Mouse (Mus musculus) CH12.LX (cell line): Measurements from ENCODE around the gene Mpp2. TPM values are rescaled to one million over a fixed set of nuclear protein-coding genes. Genes with fewer than 3 reads are reported as not detected.

Experiments used
- DNase-seq: peaks from one replicate; pipeline ENCODE4 v3.0.0-alpha.2; 2013; ENCODE audit errors: extremely low read depth
- H3K27ac ChIP-seq: 2 replicates; pipeline ENCODE4 v1.5.1; 2012; ENCODE audit warnings: low read depth, mild to moderate bottlenecking, control low read depth, moderate library complexity; ENCODE audit not compliant: insufficient read depth
- H3K27me3 ChIP-seq: replicated peaks from 2 replicates; pipeline ENCODE3; 2012; ENCODE audit warnings: inconsistent platforms
- H3K36me3 ChIP-seq, 2 experiments: replicated peaks in 1 of 2; 2 replicates each; pipeline versions ENCODE3 to v1.6.1; 2012; ENCODE audit warnings: inconsistent platforms in 1 of 2, low read length in 1 of 2, mild to moderate bottlenecking in 1 of 2, mixed read lengths in 1 of 2, moderate library complexity in 1 of 2; ENCODE audit not compliant: control insufficient read depth in 1 of 2, insufficient read depth in 1 of 2
- H3K4me1 ChIP-seq, 2 experiments: 2 replicates each; pipeline ENCODE4 v1.6.1; 2012; ENCODE audit warnings: inconsistent platforms in 1 of 2, moderate library complexity in 1 of 2; ENCODE audit not compliant: insufficient read depth in 2 of 2, control insufficient read depth in 1 of 2
- H3K4me2 ChIP-seq: 2 replicates; pipeline ENCODE4 v1.6.1; 2012; ENCODE audit warnings: low read depth, mild to moderate bottlenecking, control low read depth; ENCODE audit not compliant: poor library complexity, insufficient read depth, severe bottlenecking
- H3K4me3 ChIP-seq, 3 experiments: fragments of 150-350 bp in 1 of 3; sonication (generic) in 1 of 3; replicated peaks in 1 of 3; 2 replicates each; pipeline versions ENCODE3 to v1.5.1; 2011 to 2012; ENCODE audit warnings: low read depth in 2 of 3, low read length in 2 of 3, mild to moderate bottlenecking in 2 of 3, moderate library complexity in 2 of 3, control low read depth in 1 of 3, improper control_type of control experiment in 1 of 3, inconsistent platforms in 1 of 3, mixed read lengths in 1 of 3; ENCODE audit not compliant: poor library complexity in 1 of 3
- H3K79me2 ChIP-seq: replicated peaks from 2 replicates; pipeline ENCODE4 v1.6.1; 2012; ENCODE audit warnings: mild to moderate bottlenecking, moderate library complexity; ENCODE audit not compliant: control insufficient read depth, poor library complexity, insufficient read depth, severe bottlenecking; ENCODE audit errors: extremely low read depth
- H3K9ac ChIP-seq: 2 replicates; pipeline ENCODE4 v1.6.1; 2012; ENCODE audit warnings: low read depth, mild to moderate bottlenecking, control low read depth, moderate library complexity; ENCODE audit not compliant: insufficient read depth
- H3K9me3 ChIP-seq: replicated peaks from 2 replicates; pipeline ENCODE3; 2012; ENCODE audit warnings: low read length, inconsistent platforms, mixed read lengths
- BHLHE40 ChIP-seq: IDR thresholded peaks from 2 replicates; pipeline ENCODE4 v1.6.1; 2011; ENCODE audit warnings: mild to moderate bottlenecking, low read depth, low read length, improper control_type of control experiment
- CHD1 ChIP-seq: IDR thresholded peaks from 2 replicates; pipeline ENCODE4 v1.6.1; 2012; ENCODE audit warnings: low read depth, low read length, improper control_type of control experiment, inconsistent platforms
- CHD2 ChIP-seq: IDR thresholded peaks from 2 replicates; pipeline ENCODE4 v1.6.1; 2011; ENCODE audit warnings: low read length, improper control_type of control experiment
- JUN ChIP-seq: IDR thresholded peaks from 2 replicates; pipeline ENCODE4 v1.6.1; 2011; ENCODE audit warnings: low read depth, mild to moderate bottlenecking, low read length, improper control_type of control experiment, moderate library complexity; ENCODE audit not compliant: insufficient read depth
- JUND ChIP-seq: conservative IDR thresholded peaks from 2 replicates; pipeline ENCODE4 v1.6.1; 2011; ENCODE audit warnings: low read depth, low read length, improper control_type of control experiment
- MAFK ChIP-seq: IDR thresholded peaks from 2 replicates; pipeline ENCODE4 v1.6.1; 2011; ENCODE audit warnings: low read length, improper control_type of control experiment; ENCODE audit not compliant: insufficient replicate concordance
- MAX ChIP-seq: IDR thresholded peaks from 2 replicates; pipeline ENCODE4 v1.6.1; 2011; ENCODE audit warnings: low read length, improper control_type of control experiment
- MAZ ChIP-seq: IDR thresholded peaks from 2 replicates; pipeline ENCODE4 v1.6.1; 2012; ENCODE audit warnings: low read depth, mild to moderate bottlenecking, inconsistent platforms, low read length, improper control_type of control experiment, moderate library complexity
- MEF2A ChIP-seq: IDR thresholded peaks from 2 replicates; pipeline ENCODE4 v1.6.1; 2014; ENCODE audit warnings: low read depth, mild to moderate bottlenecking, inconsistent platforms, low read length, improper control_type of control experiment, borderline replicate concordance
- NRF1 ChIP-seq: IDR thresholded peaks from 2 replicates; pipeline ENCODE4 v1.6.1; 2014; ENCODE audit warnings: low read depth, mild to moderate bottlenecking, inconsistent platforms, low read length, improper control_type of control experiment, moderate library complexity
- POLR2AphosphoS2 ChIP-seq: IDR thresholded peaks from 2 replicates; pipeline ENCODE4 v1.6.1; 2011; ENCODE audit warnings: low read depth, low read length, improper control_type of control experiment
- RAD21 ChIP-seq: IDR thresholded peaks from 2 replicates; pipeline ENCODE4 v1.6.1; 2011; ENCODE audit warnings: low read depth, mild to moderate bottlenecking, low read length, improper control_type of control experiment, moderate library complexity
- RCOR1 ChIP-seq: conservative IDR thresholded peaks from 2 replicates; pipeline ENCODE4 v1.6.1; 2012; ENCODE audit warnings: low read depth, mild to moderate bottlenecking, inconsistent platforms, low read length, improper control_type of control experiment
- SMC3 ChIP-seq: IDR thresholded peaks from 2 replicates; pipeline ENCODE4 v1.6.1; 2011; ENCODE audit warnings: low read depth, low read length, improper control_type of control experiment
- TCF12 ChIP-seq: IDR thresholded peaks from 2 replicates; pipeline ENCODE4 v1.6.1; 2014; ENCODE audit warnings: low read depth, mild to moderate bottlenecking, inconsistent platforms, low read length, improper control_type of control experiment
- USF1 ChIP-seq: IDR thresholded peaks from 2 replicates; pipeline ENCODE4 v1.6.1; 2014; ENCODE audit warnings: low read depth, mild to moderate bottlenecking, inconsistent platforms, low read length, improper control_type of control experiment
- USF2 ChIP-seq: conservative IDR thresholded peaks from 2 replicates; pipeline ENCODE4 v1.6.1; 2011; ENCODE audit warnings: low read depth, low read length, improper control_type of control experiment
- ZKSCAN1 ChIP-seq: IDR thresholded peaks from 2 replicates; pipeline ENCODE4 v1.6.1; 2012; ENCODE audit warnings: low read depth, inconsistent platforms, low read length, improper control_type of control experiment, borderline replicate concordance
- ZMIZ1 ChIP-seq: IDR thresholded peaks from 2 replicates; pipeline ENCODE4 v1.6.1; 2012; ENCODE audit warnings: low read depth, mild to moderate bottlenecking, inconsistent platforms, low read length, improper control_type of control experiment
- dilution Hi-C: fragments of 300-500 bp; cut with MboI; formaldehyde crosslinking; loops from 2 replicates; pipeline ENCODE4 v1.14.3; 2020; ENCODE audit warnings: low sequenced_read_pairs; ENCODE audit not compliant: extremely low pct_unique_long_range_greater_than_20kb, extremely low pct_ligation_motif_present
- in situ Hi-C: fragments of 300-500 bp; cut with MboI; formaldehyde crosslinking; loops from 3 replicates; pipeline ENCODE4 v1.14.3; 2019; ENCODE audit warnings: low sequenced_read_pairs, low pct_ligation_motif_present, low pct_unique_long_range_greater_than_20kb, mixed read lengths
- polyA plus RNA-seq: library from polyadenylated mRNA; unstranded; fragments of >175 nt; gene quantifications from 2 replicates; pipeline ENCODE4 v1.2.1, GENCODE M21; 2012; ENCODE audit warnings: low read depth; ENCODE audit not compliant: insufficient read length
- total RNA-seq, 2 experiments: library from RNA; depleted of rRNA; stranded (reverse); fragments of 300-350 nt in 1 of 2; fragments of >200 nt in 1 of 2; gene quantifications; 2 replicates each; pipeline ENCODE4 v1.2.3; 2012 to 2014

Mpp2 gene
- total and polyA plus RNA-seq, 3 experiments, result 0.35 to 3.1 (median 0.83) TPM

DNA sequence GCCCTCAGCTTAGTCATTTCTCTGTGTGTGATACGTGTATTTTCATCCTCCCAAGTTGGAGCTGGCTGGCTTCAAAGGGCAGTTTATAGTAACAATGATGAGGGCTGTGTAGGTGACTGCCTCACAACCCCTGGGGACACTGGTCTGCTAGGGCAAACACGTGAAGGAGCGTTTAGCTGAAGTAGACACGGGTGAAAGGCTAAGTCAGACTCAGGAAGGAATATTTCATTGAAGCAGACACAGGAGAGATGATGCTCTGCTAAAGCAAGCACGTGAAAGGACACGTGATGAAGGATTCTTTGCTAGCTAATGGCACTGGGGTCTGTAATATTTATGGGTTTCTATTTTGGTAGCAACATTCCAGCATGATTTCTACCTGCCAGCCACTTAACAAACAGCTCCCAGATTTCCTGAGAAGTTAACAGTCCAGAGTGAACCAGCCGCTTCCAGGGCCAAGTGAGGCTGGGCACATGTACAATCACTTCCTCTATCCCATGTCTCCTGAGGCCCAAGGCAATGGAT lies 43.6 kb downstream of the Mpp2 start:
- no peak overlapping the region for H3K4me2 ChIP-seq
- no peak overlapping the region for H3K27ac ChIP-seq
- no peaks in the 10 kb centered on the region for H3K36me3 ChIP-seq
- peaks cover 73% of the 10 kb centered on the region for H3K27me3 ChIP-seq
- no peak overlapping the region for H3K4me3 ChIP-seq
- H3K79me2 ChIP-seq, result no peaks in the 10 kb centered on the region
- peaks cover 2% of the 10 kb centered on the region for H3K9me3 ChIP-seq
- dilution Hi-C loops, result no loop called here
- in situ Hi-C loops, result loop anchor here (5.0 kb wide), 1 partner anchor 47 kb away; no protein-coding TSS in a partner anchor
- no peak overlapping the region for H3K9ac ChIP-seq
- no peak for DNase-seq
- peaks cover 0 to 2% of the 10 kb centered on the region in 2 experiments; a peak in 1 of 4 replicates for H3K4me1 ChIP-seq
- TF ChIP-seq NRF1 (no peak), BHLHE40 (peak; percentile 63)

DNA sequence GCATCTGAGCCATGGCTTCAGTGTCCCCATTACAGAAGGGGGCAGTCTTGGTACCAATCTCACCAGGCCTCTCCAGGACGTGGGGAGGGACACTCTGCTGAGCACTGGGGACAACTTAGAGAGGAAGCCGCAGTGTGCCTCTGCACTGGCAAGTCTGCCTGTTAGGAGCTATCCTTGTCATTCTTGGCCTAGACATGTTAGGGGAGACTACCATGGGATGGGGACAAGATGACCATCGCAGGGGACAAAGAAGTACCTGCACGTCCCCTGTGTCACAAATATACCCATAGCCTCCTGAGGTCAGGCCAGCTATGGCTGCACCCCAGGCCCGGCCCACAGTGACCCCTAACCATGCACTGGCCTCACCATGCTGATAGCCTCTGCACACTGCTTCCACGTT lies 44.9 kb downstream of the Mpp2 start:
- H3K79me2 ChIP-seq, result no peaks in the 10 kb centered on the region
- peaks cover 2% of the 10 kb centered on the region for H3K9me3 ChIP-seq
- no peak overlapping the region for H3K9ac ChIP-seq
- no peak overlapping the region for H3K4me2 ChIP-seq
- peaks cover 0 to 2% of the 10 kb centered on the region in 2 experiments; a peak in 1 of 4 replicates for H3K4me1 ChIP-seq
- dilution Hi-C loops, result no loop called here
- H3K27me3 ChIP-seq, result peaks cover 73% of the 10 kb centered on the region
- H3K36me3 ChIP-seq, result no peaks in the 10 kb centered on the region
- TF ChIP-seq USF2 (no peak), CHD2 (no peak), RCOR1 (no peak), POLR2AphosphoS2 (no peak), JUN (no peak), MAZ (no peak), ZKSCAN1 (no peak), MAX (no peak)
- TF ChIP-seq, all 38 proteins: peak for 0
- in situ Hi-C loops, result no loop called here
- no peak overlapping the region for H3K27ac ChIP-seq
- no peak for DNase-seq
- H3K4me3 ChIP-seq, result no peak overlapping the region

DNA sequence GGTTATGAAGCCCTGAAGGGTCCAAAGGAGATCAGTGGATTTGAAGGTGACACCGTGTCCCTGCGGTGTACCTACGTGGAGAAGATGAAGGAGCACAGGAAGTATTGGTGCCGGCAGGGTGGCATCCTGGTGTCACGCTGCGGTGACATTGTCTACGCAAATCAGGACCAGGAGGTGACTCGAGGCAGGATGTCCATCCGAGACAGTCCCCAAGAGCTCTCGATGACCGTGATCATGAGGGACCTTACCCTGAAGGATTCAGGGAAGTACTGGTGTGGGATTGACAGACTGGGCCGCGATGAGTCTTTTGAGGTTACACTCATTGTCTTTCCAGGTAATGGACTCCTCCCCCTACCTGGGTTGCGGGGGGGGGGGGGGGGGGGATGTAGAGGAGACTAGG lies 45.3 kb downstream of the Mpp2 start:
- Histone ChIP-seq H3K9me3 (peaks cover 2% of the 10 kb centered on the region), H3K4me2 (no peak overlapping the region), H3K27ac (no peak overlapping the region), H3K4me3 (no peak overlapping the region), H3K4me1 (peaks cover 0 to 2% of the 10 kb centered on the region in 2 experiments; a peak in 1 of 4 replicates), H3K79me2 (no peaks in the 10 kb centered on the region), H3K27me3 (peaks cover 73% of the 10 kb centered on the region), H3K36me3 (no peaks in the 10 kb centered on the region), H3K9ac (no peak overlapping the region)
- no peak for DNase-seq
- in situ Hi-C loops (no loop called here), dilution Hi-C loops (no loop called here)
- TF ChIP-seq MEF2A (no peak), JUND (no peak), CHD1 (no peak), JUN (no peak), ZMIZ1 (no peak), MAFK (no peak), RAD21 (no peak), SMC3 (no peak), USF1 (no peak), MAX (no peak), TCF12 (no peak), POLR2AphosphoS2 (no peak)
